Mouse (Mus musculus) kidney, adult 2 months (tissue): Measurements from ENCODE around the gene Whamm.

Source experiments
- CTCF ChIP-seq: fragments of 200-500 bp; conservative IDR thresholded peaks from 2 replicates; pipeline ENCODE4 v1.5.1; 2011; ENCODE audit warnings: low read depth, mild to moderate bottlenecking, control low read depth, low read length, moderate library complexity, mixed read lengths; ENCODE audit not compliant: insufficient read depth, insufficient read length
- POLR2A ChIP-seq: fragments of 200-500 bp; IDR thresholded peaks from one replicate; pipeline ENCODE4 v1.6.1; 2011; ENCODE audit warnings: low read depth, low read length, control low read depth

DNA sequence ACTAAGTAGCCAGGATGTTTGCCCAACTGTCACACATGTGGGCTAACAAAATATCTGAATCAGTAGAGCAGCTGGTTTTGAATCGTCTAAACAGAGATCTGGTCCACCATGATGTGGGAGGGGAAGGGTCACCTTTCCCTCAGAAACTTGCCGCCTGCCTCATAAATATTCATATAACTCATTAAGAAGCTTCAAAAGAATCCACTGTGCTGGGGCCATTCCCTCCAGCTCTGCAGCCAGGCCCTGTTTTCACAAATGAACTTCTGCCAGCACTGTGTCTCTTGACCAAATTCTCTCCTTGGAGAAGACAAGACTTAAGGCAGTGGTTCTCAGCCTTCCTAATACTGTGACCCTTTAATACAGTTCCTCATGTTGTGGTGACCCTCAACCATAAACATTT is 31.5 kb upstream of the Whamm start:
- TF ChIP-seq CTCF (no peak), POLR2A (no peak)
